ENCODE assay signal across 24 mouse cellular contexts in the genomic region with DNA sequence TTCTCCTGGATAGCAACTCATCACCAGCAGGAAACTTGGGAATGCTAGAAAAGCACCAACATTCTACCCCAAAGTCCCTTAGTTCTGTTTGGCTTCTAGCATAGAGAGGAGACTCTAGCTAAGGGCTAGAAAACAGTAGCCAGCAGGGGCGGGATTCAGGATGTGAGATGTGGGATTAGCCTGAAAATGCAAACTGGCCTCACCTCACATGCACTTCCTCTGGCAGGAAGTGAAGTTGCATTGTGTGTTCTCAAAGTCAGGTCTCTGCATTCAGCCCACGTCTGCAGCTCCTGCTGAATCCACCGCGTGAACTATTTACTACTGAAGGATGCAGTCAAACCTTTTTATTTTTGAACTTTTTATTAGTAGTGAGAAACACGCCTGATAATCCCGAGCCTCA.
DNase-seq lines count a peak whose midpoint lies in the region; ATAC-seq and TF ChIP-seq lines count a peak whose summit lies in the region.
"Had no signal": no experiment of that assay in that cellular context is flagged by ENCODE, and none has a peak within 500 bp of the region (broad histone marks: within the 10 kb centered on the region; RNA-seq: fewer than 3 reads in every experiment).

No protein-coding gene starts in this region.

- 69% methylated on average over 6 of the region's 6 CpGs for WGBS in forebrain, embryonic 12.5 days
- 74% methylated on average over 6 of the region's 6 CpGs for WGBS in forebrain, embryonic 15.5 days

- no peaks in the 10 kb centered on the region for H3K4me1 ChIP-seq in ES-Bruce4 (ENCODE audit: control insufficient read depth, insufficient read depth, low read length)
- no peaks in the 10 kb centered on the region for H3K4me1 ChIP-seq in forebrain, embryonic 12.5 days
- no peaks in the 10 kb centered on the region for H3K4me1 ChIP-seq in forebrain, embryonic 15.5 days
- H3K4me1 ChIP-seq: embryonic facial prominence, embryonic 10.5 days; hindbrain, embryonic 10.5 days; limb, embryonic 12.5 days; liver, embryonic 12.5 days; neural tube, embryonic 15.5 days had no signal

- no peak overlapping the region for H3K9ac ChIP-seq in ES-Bruce4 (ENCODE audit: low read depth, poor library complexity, severe bottlenecking)
- no peak overlapping the region for H3K9ac ChIP-seq in forebrain, embryonic 12.5 days
- no peak overlapping the region for H3K9ac ChIP-seq in forebrain, embryonic 15.5 days (replicated peaks)
- H3K9ac ChIP-seq: limb, embryonic 12.5 days; liver, embryonic 12.5 days; neural tube, embryonic 15.5 days had no signal

- no peak for TF ChIP-seq CTCF in ES-Bruce4 (IDR thresholded peaks at IDR 0.05; ENCODE audit: low read depth, low read length)

- peak; percentile 1 to 3 for DNase-seq in heart, postnatal 10 days
- no peak for DNase-seq in heart, adult 11 months
- DNase-seq in thymus, postnatal 0 days (ENCODE audit: low spot score): peak; percentile 40
- DNase-seq in layer of hippocampus, adult 8-10 months (ENCODE audit: low spot score in 2 of 2): no peak
- DNase-seq: adrenal gland, postnatal 36 days; cerebellum, adult 11-12 months; cerebellum, postnatal 14 days; heart, adult 18-20 months; kidney, adult 18-20 months; kidney, postnatal 36 days; lung, adult 2 months; midbrain, embryonic 14.5 days had no signal

- no peak overlapping the region for H3K4me2 ChIP-seq in forebrain, embryonic 12.5 days
- H3K4me2 ChIP-seq in forebrain, embryonic 15.5 days (replicated peaks): no peak overlapping the region
- H3K4me2 ChIP-seq: limb, embryonic 12.5 days; liver, embryonic 12.5 days; neural tube, embryonic 15.5 days had no signal

- no peaks in the 10 kb centered on the region for H3K36me3 ChIP-seq in ES-Bruce4 (ENCODE audit: control insufficient read depth, insufficient read depth, low read length, poor library complexity, severe bottlenecking)
- H3K36me3 ChIP-seq in forebrain, embryonic 12.5 days (replicated peaks): no peaks in the 10 kb centered on the region
- no peaks in the 10 kb centered on the region for H3K36me3 ChIP-seq in forebrain, embryonic 15.5 days
- H3K36me3 ChIP-seq: embryonic facial prominence, embryonic 10.5 days; hindbrain, embryonic 10.5 days; limb, embryonic 12.5 days; liver, embryonic 12.5 days; neural tube, embryonic 15.5 days had no signal

- H3K9me3 ChIP-seq in ES-Bruce4 (replicated peaks; ENCODE audit: control insufficient read depth, insufficient read depth, low read length, poor library complexity, severe bottlenecking): no peaks in the 10 kb centered on the region; the same call in 1 of the 2 replicates
- H3K9me3 ChIP-seq in forebrain, embryonic 12.5 days: no peaks in the 10 kb centered on the region
- no peaks in the 10 kb centered on the region for H3K9me3 ChIP-seq in forebrain, embryonic 15.5 days
- H3K9me3 ChIP-seq: embryonic facial prominence, embryonic 10.5 days; hindbrain, embryonic 10.5 days; limb, embryonic 12.5 days; liver, embryonic 12.5 days; neural tube, embryonic 15.5 days had no signal

- intact Hi-C loops in heart, postnatal 10 days (cut with DNase I): no loop called here

- no peaks in the 10 kb centered on the region for H3K27me3 ChIP-seq in ES-Bruce4 (ENCODE audit: control insufficient read depth, insufficient read depth, low read length, poor library complexity, severe bottlenecking)
- no peaks in the 10 kb centered on the region for H3K27me3 ChIP-seq in forebrain, embryonic 12.5 days
- no peaks in the 10 kb centered on the region for H3K27me3 ChIP-seq in forebrain, embryonic 15.5 days
- H3K27me3 ChIP-seq: limb, embryonic 12.5 days; liver, embryonic 12.5 days; neural tube, embryonic 15.5 days; Patski had no signal

- TF ChIP-seq POLR2A in ES-Bruce4 (IDR thresholded peaks at IDR 0.05; ENCODE audit: insufficient read depth, low read length): no peak

- peak; percentile 74 for ATAC-seq in common myeloid progenitor, adult 5-6 weeks (replicated peaks; ENCODE audit: low read depth, poor library complexity, severe bottlenecking)
- no peak for ATAC-seq in forebrain, embryonic 12.5 days (ENCODE audit: low FRiP score)
- ATAC-seq in forebrain, embryonic 15.5 days (replicated peaks): no peak
- ATAC-seq: hindbrain, postnatal 0 days; liver, embryonic 12.5 days; Patski had no signal

- H3K27ac ChIP-seq in ES-Bruce4 (ENCODE audit: insufficient read depth, low read length): peak overlapping the region; percentile 10; the same call in 1 of the 2 replicates
- no peak overlapping the region for H3K27ac ChIP-seq in forebrain, embryonic 12.5 days
- no peak overlapping the region for H3K27ac ChIP-seq in forebrain, embryonic 15.5 days (replicated peaks)
- H3K27ac ChIP-seq: embryonic facial prominence, embryonic 10.5 days; hindbrain, embryonic 10.5 days; hindbrain, postnatal 0 days; limb, embryonic 12.5 days; liver, embryonic 12.5 days; neural tube, embryonic 15.5 days had no signal

- TF ChIP-seq EP300 in ES-Bruce4 (IDR thresholded peaks at IDR 0.05; ENCODE audit: insufficient read depth, low read depth, low read length): 0 out of 2 replicates have a peak, but pooled peaks have one; percentile 12

- H3K4me3 ChIP-seq in ES-Bruce4 (ENCODE audit: low read depth, low read length): no peak overlapping the region
- no peak overlapping the region for H3K4me3 ChIP-seq in forebrain, embryonic 12.5 days (replicated peaks)
- no peak overlapping the region for H3K4me3 ChIP-seq in forebrain, embryonic 15.5 days
- H3K4me3 ChIP-seq: embryonic facial prominence, embryonic 10.5 days; hindbrain, embryonic 10.5 days; limb, embryonic 12.5 days; liver, embryonic 12.5 days; myocyte; neural tube, embryonic 15.5 days had no signal

Comparison
In these comparisons a context has a peak if more than half of its experiments do, and no peak if none do; other contexts are left out.
1. DNase-seq: peak in heart, postnatal 10 days (2 of 2) and thymus, postnatal 0 days (single experiment); none in heart, adult 11 months (single experiment) and layer of hippocampus, adult 8-10 months (0 of 2).